ENCODE assay signal across 22 mouse cellular contexts in genomic region chr5:43583326-43584120, GRCm38 (mm10).
DNase-seq lines count a peak whose midpoint lies in the region; ATAC-seq and TF ChIP-seq lines count a peak whose summit lies in the region.
"Had no signal": no experiment of that assay in that cellular context is flagged by ENCODE, and none has a peak within 500 bp of the region (broad histone marks: within the 10 kb centered on the region; RNA-seq: fewer than 3 reads in every experiment).

No protein-coding gene starts in this region.

- H3K36me3 ChIP-seq in hindbrain, postnatal 0 days (ENCODE audit: insufficient read depth, low read length), result no peaks in the 10 kb centered on the region
- H3K36me3 ChIP-seq in hindbrain, embryonic 10.5 days, result no peaks in the 10 kb centered on the region
- no peaks in the 10 kb centered on the region for H3K36me3 ChIP-seq in forebrain, embryonic 13.5 days (ENCODE audit: poor library complexity, severe bottlenecking)
- no peaks in the 10 kb centered on the region for H3K36me3 ChIP-seq in forebrain, embryonic 16.5 days (ENCODE audit: control insufficient read depth, insufficient read depth)
- H3K36me3 ChIP-seq in midbrain, embryonic 16.5 days (ENCODE audit: control insufficient read depth, insufficient read depth, low read length), result no peaks in the 10 kb centered on the region
- H3K36me3 ChIP-seq: kidney, embryonic 15.5 days; liver, embryonic 15.5 days; lung, embryonic 15.5 days had no signal

- no peaks in the 10 kb centered on the region for H3K9me3 ChIP-seq in hindbrain, postnatal 0 days (ENCODE audit: low read length)
- H3K9me3 ChIP-seq in hindbrain, embryonic 10.5 days, result no peaks in the 10 kb centered on the region
- H3K9me3 ChIP-seq in forebrain, embryonic 13.5 days (replicated peaks), result no peaks in the 10 kb centered on the region
- no peaks in the 10 kb centered on the region for H3K9me3 ChIP-seq in forebrain, embryonic 16.5 days (ENCODE audit: control insufficient read depth, low read length)
- H3K9me3 ChIP-seq in midbrain, embryonic 16.5 days (replicated peaks; ENCODE audit: control insufficient read depth, low read length, poor library complexity, severe bottlenecking), result no peaks in the 10 kb centered on the region
- H3K9me3 ChIP-seq: kidney, embryonic 15.5 days; liver, embryonic 15.5 days; lung, embryonic 15.5 days had no signal

- no peak for TF ChIP-seq CTCF in hindbrain, postnatal 0 days (IDR thresholded peaks at IDR 0.05; ENCODE audit: low read depth)

- DNase-seq in hindbrain, postnatal 0 days (ENCODE audit: low spot score), result no peak
- no peak for DNase-seq in hindbrain, embryonic 10.5 days (ENCODE audit: low spot score)
- DNase-seq in lung, postnatal 10 days, result no peak
- no peak for DNase-seq in cerebellum, postnatal 4 days (ENCODE audit: low spot score in 2 of 2)
- DNase-seq: adrenal gland, adult 8-10 months; cerebellum, adult 2 months; cerebellum, postnatal 36 days; gastrocnemius, postnatal 25 days; heart, adult 2 months; liver; thymus, adult 18-20 months; thymus, postnatal 36 days had no signal

- H3K9ac ChIP-seq in hindbrain, postnatal 0 days (replicated peaks; ENCODE audit: low read length), result no peak overlapping the region
- H3K9ac ChIP-seq in forebrain, embryonic 13.5 days, result no peak overlapping the region
- no peak overlapping the region for H3K9ac ChIP-seq in forebrain, embryonic 16.5 days (replicated peaks; ENCODE audit: low read depth, low read length)
- H3K9ac ChIP-seq in midbrain, embryonic 16.5 days (ENCODE audit: low read depth, low read length), result no peak overlapping the region
- H3K9ac ChIP-seq: kidney, embryonic 15.5 days; liver, embryonic 15.5 days; lung, embryonic 15.5 days had no signal

- H3K4me3 ChIP-seq in hindbrain, postnatal 0 days (ENCODE audit: low read length), result no peak overlapping the region
- H3K4me3 ChIP-seq in hindbrain, embryonic 10.5 days, result no peak overlapping the region
- H3K4me3 ChIP-seq in forebrain, embryonic 13.5 days, result no peak overlapping the region
- H3K4me3 ChIP-seq in forebrain, embryonic 16.5 days (replicated peaks; ENCODE audit: low read length), result no peak overlapping the region
- H3K4me3 ChIP-seq in midbrain, embryonic 16.5 days (ENCODE audit: low read depth, low read length), result no peak overlapping the region
- H3K4me3 ChIP-seq: heart, adult 2 months; kidney, embryonic 15.5 days; left cerebral cortex, adult 2 months; liver, embryonic 15.5 days; lung, embryonic 15.5 days had no signal

- no peak overlapping the region for H3K27ac ChIP-seq in hindbrain, postnatal 0 days
- no peak overlapping the region for H3K27ac ChIP-seq in hindbrain, embryonic 10.5 days
- no peak overlapping the region for H3K27ac ChIP-seq in forebrain, embryonic 13.5 days
- no peak overlapping the region for H3K27ac ChIP-seq in forebrain, embryonic 16.5 days (ENCODE audit: low read length)
- peak overlapping the region; percentile 5; the same call in 1 of the 2 replicates for H3K27ac ChIP-seq in midbrain, embryonic 16.5 days (ENCODE audit: low read length)
- H3K27ac ChIP-seq: heart, adult 2 months; kidney, embryonic 15.5 days; left cerebral cortex, adult 2 months; liver, embryonic 15.5 days; macrophage had no signal

- ATAC-seq in hindbrain, postnatal 0 days, result peak; percentile 45; the same call in 1 of the 2 replicates
- ATAC-seq in forebrain, embryonic 13.5 days, result peak; percentile 46
- peak; percentile 50 for ATAC-seq in forebrain, embryonic 16.5 days
- ATAC-seq in midbrain, embryonic 16.5 days, result peak; percentile 70
- ATAC-seq: hindbrain, embryonic 16.5 days; intestine, embryonic 16.5 days had no signal

- H3K4me2 ChIP-seq in hindbrain, postnatal 0 days (ENCODE audit: low read depth, low read length), result no peak overlapping the region
- no peak overlapping the region for H3K4me2 ChIP-seq in forebrain, embryonic 13.5 days
- no peak overlapping the region for H3K4me2 ChIP-seq in forebrain, embryonic 16.5 days (ENCODE audit: low read length)
- H3K4me2 ChIP-seq in midbrain, embryonic 16.5 days (ENCODE audit: low read length), result no peak overlapping the region
- H3K4me2 ChIP-seq: kidney, embryonic 15.5 days; liver, embryonic 15.5 days; lung, embryonic 15.5 days had no signal

- H3K4me1 ChIP-seq in hindbrain, postnatal 0 days (ENCODE audit: insufficient read depth, low read length), result no peaks in the 10 kb centered on the region
- no peaks in the 10 kb centered on the region for H3K4me1 ChIP-seq in hindbrain, embryonic 10.5 days (replicated peaks)
- H3K4me1 ChIP-seq in forebrain, embryonic 13.5 days, result peaks cover 17% of the 10 kb centered on the region; the same call in 1 of the 2 replicates
- H3K4me1 ChIP-seq in forebrain, embryonic 16.5 days (replicated peaks; ENCODE audit: control insufficient read depth, insufficient read depth, low read length), result 0 out of 2 replicates have a peak, but pooled peaks cover 3% of the 10 kb centered on the region
- peaks cover 10% of the 10 kb centered on the region for H3K4me1 ChIP-seq in midbrain, embryonic 16.5 days (ENCODE audit: control insufficient read depth, insufficient read depth, low read length)
- H3K4me1 ChIP-seq: liver, embryonic 15.5 days had no signal

- 74% methylated on average over 6 of the region's 6 CpGs for WGBS in hindbrain, postnatal 0 days
- 90% methylated on average over 6 of the region's 6 CpGs for WGBS in hindbrain, embryonic 10.5 days
- WGBS in forebrain, embryonic 13.5 days, result 30% methylated on average over 6 of the region's 6 CpGs
- WGBS in forebrain, embryonic 16.5 days, result 36% methylated on average over 6 of the region's 6 CpGs
- WGBS in midbrain, embryonic 16.5 days, result 39% methylated on average over 6 of the region's 6 CpGs

- H3K27me3 ChIP-seq in hindbrain, postnatal 0 days (ENCODE audit: insufficient read depth, low read length), result no peaks in the 10 kb centered on the region
- no peaks in the 10 kb centered on the region for H3K27me3 ChIP-seq in hindbrain, embryonic 10.5 days (ENCODE audit: insufficient read depth, poor library complexity, severe bottlenecking)
- no peaks in the 10 kb centered on the region for H3K27me3 ChIP-seq in forebrain, embryonic 13.5 days
- H3K27me3 ChIP-seq in forebrain, embryonic 16.5 days (replicated peaks; ENCODE audit: control insufficient read depth, insufficient read depth, low read length), result no peaks in the 10 kb centered on the region
- no peaks in the 10 kb centered on the region for H3K27me3 ChIP-seq in midbrain, embryonic 16.5 days (ENCODE audit: control insufficient read depth, insufficient read depth, low read depth, low read length)
- H3K27me3 ChIP-seq: kidney, embryonic 15.5 days; liver, embryonic 15.5 days; lung, embryonic 15.5 days had no signal
